ENCODE assay signal across 8 mouse cellular contexts in genomic region chr2:170287301-170287885, GRCm38 (mm10).
DNase-seq lines count a peak whose midpoint lies in the region; ATAC-seq and TF ChIP-seq lines count a peak whose summit lies in the region.

No protein-coding gene starts in this region.

- H3K4me3 ChIP-seq in embryonic fibroblast, embryonic 13.5 days (ENCODE audit: insufficient read depth, low read length), result peak overlapping the region; percentile 22
- H3K4me3 ChIP-seq in heart, embryonic 14.5 days (ENCODE audit: control insufficient read depth in 1 of 2, insufficient read depth in 1 of 2, low read depth in 1 of 2, low read length in 2 of 2), result peak overlapping the region; percentile 51 to 56
- peak overlapping the region; percentile 52 for H3K4me3 ChIP-seq in kidney, embryonic 16.5 days (ENCODE audit: low read length)
- H3K4me3 ChIP-seq in liver, embryonic 11.5 days (ENCODE audit: low read depth, low read length), result peak overlapping the region; percentile 36
- peak overlapping the region; percentile 37 for H3K4me3 ChIP-seq in midbrain, embryonic 16.5 days (ENCODE audit: low read depth, low read length)

- under 1% methylated on average over 27 of the region's 27 CpGs for WGBS in heart, embryonic 14.5 days
- under 1% methylated on average over 27 of the region's 27 CpGs for WGBS in kidney, embryonic 16.5 days
- 1% methylated on average over 27 of the region's 27 CpGs for WGBS in liver, embryonic 11.5 days
- WGBS in midbrain, embryonic 16.5 days, result under 1% methylated on average over 27 of the region's 27 CpGs

- TF ChIP-seq POLR2A in embryonic fibroblast, embryonic 13.5 days (IDR thresholded peaks at IDR 0.05; ENCODE audit: low read depth, low read length), result no peak

- peak overlapping the region; percentile 78 for H3K4me2 ChIP-seq in heart, embryonic 14.5 days (ENCODE audit: low read length)
- peak overlapping the region; percentile 82 for H3K4me2 ChIP-seq in kidney, embryonic 16.5 days (replicated peaks; ENCODE audit: low read depth, low read length)
- H3K4me2 ChIP-seq in liver, embryonic 11.5 days, result peak overlapping the region; percentile 85
- peak overlapping the region; percentile 84 for H3K4me2 ChIP-seq in midbrain, embryonic 16.5 days (ENCODE audit: low read length)

- H3K36me3 ChIP-seq in heart, embryonic 14.5 days (ENCODE audit: control insufficient read depth, insufficient read depth, low read length), result no peaks in the 10 kb centered on the region
- no peaks in the 10 kb centered on the region for H3K36me3 ChIP-seq in kidney, embryonic 16.5 days (ENCODE audit: insufficient read depth, low read length)
- no peaks in the 10 kb centered on the region for H3K36me3 ChIP-seq in liver, embryonic 11.5 days (ENCODE audit: control insufficient read depth, insufficient read depth, low read length)
- no peaks in the 10 kb centered on the region for H3K36me3 ChIP-seq in midbrain, embryonic 16.5 days (ENCODE audit: control insufficient read depth, insufficient read depth, low read length)

- TF ChIP-seq CTCF in embryonic fibroblast, embryonic 13.5 days (IDR thresholded peaks at IDR 0.05; ENCODE audit: borderline replicate concordance, insufficient read depth, low read length), result no peak

- DNase-seq in cerebellum, adult 11-12 months, result peak; percentile 2
- peak; percentile 56 for DNase-seq in liver, embryonic 11.5 days (ENCODE audit: low spot score)
- peak; percentile 75 for DNase-seq in testis, postnatal 10 days (ENCODE audit: low spot score)

- H3K27ac ChIP-seq in embryonic fibroblast, embryonic 13.5 days (ENCODE audit: insufficient read depth, low read length), result no peak overlapping the region
- H3K27ac ChIP-seq in heart, embryonic 14.5 days (replicated peaks in 1 of 2; ENCODE audit: control insufficient read depth in 1 of 2, insufficient read depth in 1 of 2, low read depth in 2 of 2, low read length in 2 of 2), result peak overlapping the region; percentile 64 to 66
- H3K27ac ChIP-seq in kidney, embryonic 16.5 days (ENCODE audit: low read length), result peak overlapping the region; percentile 90
- H3K27ac ChIP-seq in liver, embryonic 11.5 days (ENCODE audit: low read depth, low read length), result peak overlapping the region; percentile 13; the same call in 1 of the 2 replicates
- H3K27ac ChIP-seq in midbrain, embryonic 16.5 days (ENCODE audit: low read length), result peak overlapping the region; percentile 67; the same call in 1 of the 2 replicates

- no peak for ATAC-seq in cerebellum, adult (ENCODE audit: insufficient number of reproducible peaks, low FRiP score, low TSS enrichment)
- ATAC-seq in heart, embryonic 14.5 days (ENCODE audit: insufficient number of reproducible peaks, insufficient read depth, low FRiP score, low read depth), result no peak
- ATAC-seq in kidney, embryonic 16.5 days (ENCODE audit: low FRiP score, low TSS enrichment), result peak; percentile 79
- ATAC-seq in liver, embryonic 11.5 days (replicated peaks; ENCODE audit: low FRiP score), result no peak
- ATAC-seq in midbrain, embryonic 16.5 days, result peak; percentile 84

- H3K9ac ChIP-seq in heart, embryonic 14.5 days (ENCODE audit: low read length), result peak overlapping the region; percentile 72
- peak overlapping the region; percentile 72 for H3K9ac ChIP-seq in kidney, embryonic 16.5 days (replicated peaks; ENCODE audit: low read length)
- peak overlapping the region; percentile 48; the same call in 1 of the 2 replicates for H3K9ac ChIP-seq in liver, embryonic 11.5 days (ENCODE audit: low read depth, low read length)
- peak overlapping the region; percentile 51 for H3K9ac ChIP-seq in midbrain, embryonic 16.5 days (ENCODE audit: low read depth, low read length)

- no peaks in the 10 kb centered on the region for H3K9me3 ChIP-seq in heart, embryonic 14.5 days (ENCODE audit: control insufficient read depth, low read length)
- no peaks in the 10 kb centered on the region for H3K9me3 ChIP-seq in kidney, embryonic 16.5 days (ENCODE audit: low read length)
- H3K9me3 ChIP-seq in liver, embryonic 11.5 days (ENCODE audit: control insufficient read depth, low read length), result no peaks in the 10 kb centered on the region
- H3K9me3 ChIP-seq in midbrain, embryonic 16.5 days (replicated peaks; ENCODE audit: control insufficient read depth, low read length, poor library complexity, severe bottlenecking), result no peaks in the 10 kb centered on the region

- peaks cover 3% of the 10 kb centered on the region for H3K4me1 ChIP-seq in embryonic fibroblast, embryonic 13.5 days (ENCODE audit: control insufficient read depth, insufficient read depth, low read length)
- peaks cover 7 to 29% of the 10 kb centered on the region in 2 experiments; a peak in 3 of 4 replicates for H3K4me1 ChIP-seq in heart, embryonic 14.5 days (ENCODE audit: control insufficient read depth in 2 of 2, insufficient read depth in 2 of 2, low read length in 2 of 2)
- peaks cover 33% of the 10 kb centered on the region for H3K4me1 ChIP-seq in kidney, embryonic 16.5 days (ENCODE audit: insufficient read depth, low read length)
- H3K4me1 ChIP-seq in liver, embryonic 11.5 days (replicated peaks; ENCODE audit: control insufficient read depth, insufficient read depth, low read length), result peaks cover 17% of the 10 kb centered on the region
- peaks cover 18% of the 10 kb centered on the region for H3K4me1 ChIP-seq in midbrain, embryonic 16.5 days (ENCODE audit: control insufficient read depth, insufficient read depth, low read length)

- no peaks in the 10 kb centered on the region for H3K27me3 ChIP-seq in heart, embryonic 14.5 days (ENCODE audit: control insufficient read depth, insufficient read depth, low read length)
- no peaks in the 10 kb centered on the region for H3K27me3 ChIP-seq in kidney, embryonic 16.5 days (ENCODE audit: insufficient read depth, low read length)
- H3K27me3 ChIP-seq in liver, embryonic 11.5 days (replicated peaks; ENCODE audit: control insufficient read depth, insufficient read depth, low read length), result peaks cover 5% of the 10 kb centered on the region
- no peaks in the 10 kb centered on the region for H3K27me3 ChIP-seq in midbrain, embryonic 16.5 days (ENCODE audit: control insufficient read depth, insufficient read depth, low read depth, low read length)

Comparison
In these comparisons a context has a peak if more than half of its experiments do, and no peak if none do; other contexts are left out.
1. DNase-seq: peak in every context shown above with its lines; median percentile 75 in testis, postnatal 10 days; 56 in liver, embryonic 11.5 days; 2 in cerebellum, adult 11-12 months.
2. ATAC-seq: peak in kidney, embryonic 16.5 days (single experiment) and midbrain, embryonic 16.5 days (single experiment); none in cerebellum, adult (single experiment), heart, embryonic 14.5 days (single experiment) and liver, embryonic 11.5 days (single experiment).
3. Peak in every context shown above with its lines, with median percentiles within 50 percentile points of each other: H3K4me3 ChIP-seq, H3K4me2 ChIP-seq and H3K9ac ChIP-seq.